Mouse (Mus musculus) cortical plate, adult 2 months (tissue): ENCODE data around the gene Atp13a2. TPM values are rescaled to one million over a fixed set of nuclear protein-coding genes. Genes with fewer than 3 reads are reported as not detected.

Experiments
- H3K27ac ChIP-seq: fragments of 200-500 bp; 2 replicates; pipeline ENCODE4 v1.5.1; 2012; ENCODE audit warnings: low read length, control low read depth, inconsistent platforms; ENCODE audit not compliant: insufficient read depth
- H3K4me1 ChIP-seq: fragments of 200-500 bp; 2 replicates; pipeline ENCODE4 v1.6.1; 2011; ENCODE audit warnings: low read length; ENCODE audit not compliant: control insufficient read depth, insufficient read depth
- H3K4me3 ChIP-seq: fragments of 200-500 bp; 2 replicates; pipeline ENCODE4 v1.5.1; 2011; ENCODE audit warnings: mild to moderate bottlenecking, low read length, control low read depth; ENCODE audit not compliant: insufficient read depth
- CTCF ChIP-seq: fragments of 200-500 bp; IDR thresholded peaks from 2 replicates; pipeline ENCODE4 v1.5.1; 2011; ENCODE audit warnings: mild to moderate bottlenecking, control low read depth, low read length; ENCODE audit not compliant: insufficient read depth; ENCODE audit errors: extremely low read depth
- POLR2A ChIP-seq: fragments of 200-500 bp; IDR thresholded peaks from 2 replicates; pipeline ENCODE4 v1.6.1; 2011; ENCODE audit warnings: mild to moderate bottlenecking, low read length, control low read depth; ENCODE audit not compliant: insufficient read depth; ENCODE audit errors: extremely low read depth
- polyA plus RNA-seq: library from polyadenylated mRNA; depleted of rRNA; stranded (reverse); fragments of >200 nt; gene quantifications from 2 replicates; pipeline ENCODE4 v1.2.3, GENCODE M21; 2012; rRNA removed

Atp13a2 gene
- polyA plus RNA-seq, 1 experiment: 187 TPM

DNA sequence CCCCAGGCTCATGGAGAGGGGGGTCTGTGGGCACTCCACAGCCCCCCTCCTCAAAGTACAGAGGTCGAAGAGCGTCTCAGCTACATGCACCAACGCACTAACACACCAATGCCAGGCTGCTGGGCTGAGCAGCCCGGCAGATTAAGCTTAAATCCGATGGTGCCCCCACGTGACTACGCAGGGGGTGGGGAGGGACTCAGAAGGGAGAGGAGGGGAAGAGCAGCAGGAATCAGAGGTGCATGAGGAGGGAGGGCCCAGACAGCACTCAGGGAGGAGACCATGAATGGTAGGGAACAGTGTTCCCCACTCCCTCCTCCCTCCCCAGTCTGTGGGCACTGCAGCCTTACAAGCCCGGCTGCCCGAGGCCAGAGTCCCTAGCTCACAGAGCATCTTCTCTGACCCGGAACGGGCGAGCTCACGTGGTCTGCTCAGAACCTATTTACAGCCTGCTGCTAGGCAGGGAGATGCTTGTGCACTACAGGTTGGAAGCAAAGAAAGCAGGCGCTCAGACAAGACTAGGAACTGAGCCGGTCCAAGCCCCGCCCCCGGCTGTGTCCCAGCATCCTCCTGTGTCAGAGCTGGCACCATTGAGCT is 67.0 kb downstream of the Atp13a2 start:
- peak overlapping the region; percentile 6; the same call in 1 of the 2 replicates for H3K27ac ChIP-seq
- H3K4me1 ChIP-seq: peaks cover 15% of the 10 kb centered on the region
- TF ChIP-seq CTCF: no peak
- TF ChIP-seq POLR2A: peak; percentile 73
- peak overlapping the region; percentile 20 for H3K4me3 ChIP-seq

Other genes with a start within 250 kb of the Atp13a2 start
- 0.72 and 1.1 TPM in 2 replicates for gene Padi6, start 244.2 kb upstream of the Atp13a2 start, polyA plus RNA-seq
- gene Padi4, start 212.6 kb upstream of the Atp13a2 start, polyA plus RNA-seq: 0.11 and 0.31 TPM in 2 replicates
- not detected in 2 replicates for gene Padi3, start 176.2 kb upstream of the Atp13a2 start, polyA plus RNA-seq
- 0.04 TPM in 1 of 2 replicates, not detected in the other for gene Padi1, start 141.1 kb upstream of the Atp13a2 start, polyA plus RNA-seq
- 19.4 and 19.7 TPM in 2 replicates for gene Padi2, start 80.5 kb upstream of the Atp13a2 start, polyA plus RNA-seq
- gene Sdhb, start 25.7 kb upstream of the Atp13a2 start, polyA plus RNA-seq: 276 and 282 TPM in 2 replicates
- 9.6 and 10.9 TPM in 2 replicates for gene Mfap2, start 23.5 kb downstream of the Atp13a2 start, polyA plus RNA-seq
- gene Crocc, start 73.7 kb downstream of the Atp13a2 start, polyA plus RNA-seq: 85.8 and 95.2 TPM in 2 replicates
- gene Necap2, start 91.5 kb downstream of the Atp13a2 start, polyA plus RNA-seq: 58.6 and 62.3 TPM in 2 replicates
- 0.53 and 0.71 TPM in 2 replicates for gene Spata21, start 101.5 kb downstream of the Atp13a2 start, polyA plus RNA-seq
- 18.0 and 19.4 TPM in 2 replicates for gene Szrd1, start 152.9 kb downstream of the Atp13a2 start, polyA plus RNA-seq
- gene Fbxo42, start 161.0 kb downstream of the Atp13a2 start, polyA plus RNA-seq: 20.7 and 22.6 TPM in 2 replicates
- gene Rsg1, start 227.1 kb downstream of the Atp13a2 start, polyA plus RNA-seq: 3.0 and 3.3 TPM in 2 replicates